ENCODE assay signal across 12 mouse cellular contexts in the genomic region with DNA sequence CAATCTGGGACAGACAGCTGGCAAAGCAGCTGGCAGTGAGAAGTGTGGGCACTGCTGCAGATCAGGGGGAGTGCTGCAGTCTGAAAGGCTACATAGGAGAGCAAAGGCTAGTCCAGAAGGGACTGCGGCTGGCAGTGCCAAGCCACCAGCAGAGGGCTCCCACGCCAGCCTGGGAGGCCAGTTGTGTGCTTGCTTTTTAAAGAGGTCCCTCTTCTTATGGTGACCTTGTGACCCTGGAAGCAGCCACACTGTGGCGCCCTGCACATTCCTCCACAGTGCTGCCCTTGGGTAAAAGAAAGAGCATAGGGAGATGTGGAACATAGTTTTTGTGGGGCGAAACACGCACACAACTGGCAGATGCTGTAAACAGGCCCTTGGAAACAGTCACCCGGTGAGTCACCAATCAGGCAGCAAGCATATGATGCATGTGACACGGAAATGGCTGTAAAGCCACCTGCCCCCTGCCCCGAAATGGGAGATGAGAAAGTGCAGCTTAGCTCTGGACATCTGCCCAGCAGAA. TPM values are rescaled to one million over a fixed set of nuclear protein-coding genes. Genes with fewer than 3 reads are reported as not detected.
DNase-seq lines count a peak whose midpoint lies in the region; ATAC-seq and TF ChIP-seq lines count a peak whose summit lies in the region.
"Had no signal": no experiment of that assay in that cellular context is flagged by ENCODE, and none has a peak within 500 bp of the region (broad histone marks: within the 10 kb centered on the region; RNA-seq: fewer than 3 reads in every experiment).

No protein-coding gene starts in this region.

- H3K27ac ChIP-seq in kidney, adult 2 months (ENCODE audit: insufficient read depth, low read depth, low read length) = no peak overlapping the region
- H3K27ac ChIP-seq: lung, embryonic 15.5 days had no signal

- no peaks in the 10 kb centered on the region for H3K36me3 ChIP-seq in kidney, adult 2 months (ENCODE audit: control insufficient read depth, insufficient read depth, low read length)

- 67% methylated on average over 8 of the region's 8 CpGs for WGBS in kidney, adult 2 months

- peak; percentile 30; the same call in 1 of the 2 replicates for TF ChIP-seq CTCF in kidney, adult 2 months (conservative IDR thresholded peaks at IDR 0.05; ENCODE audit: insufficient read depth, insufficient read length, low read depth, low read length)
- peak; percentile 59 for TF ChIP-seq CTCF in brain, embryonic 14.5 days (IDR thresholded peaks at IDR 0.05; ENCODE audit: borderline replicate concordance, extremely low read depth, insufficient read depth, insufficient read length)

- TF ChIP-seq POLR2A in kidney, adult 2 months (IDR thresholded peaks at IDR 0.05; ENCODE audit: low read depth, low read length) = no peak
- TF ChIP-seq POLR2A in brain, embryonic 14.5 days (IDR thresholded peaks at IDR 0.05; ENCODE audit: borderline replicate concordance, extremely low read depth, insufficient read depth, insufficient read length, poor library complexity, severe bottlenecking) = no peak

- peak; percentile 66 for DNase-seq in adrenal gland, adult 2 months
- no peak for DNase-seq in adrenal gland, adult 8-10 months
- no peak for DNase-seq in kidney, adult 2 months
- DNase-seq in kidney, postnatal 25 days = no peak
- DNase-seq in 416B (ENCODE audit: low read depth) = peak; percentile 25
- DNase-seq in brain, embryonic 14.5 days (ENCODE audit: low read depth) = peak; percentile 25
- DNase-seq in lung, postnatal 10 days = no peak
- DNase-seq: B cell, adult 2 months; cerebellum, postnatal 36 days had no signal

- H3K27me3 ChIP-seq in kidney, adult 2 months (replicated peaks; ENCODE audit: control insufficient read depth, insufficient read depth, low read length) = no peaks in the 10 kb centered on the region
- H3K27me3 ChIP-seq: lung, embryonic 15.5 days had no signal

- no peak for ATAC-seq in activated CD4-positive, CD25-positive, alpha-beta regulatory T cell, adult 4 months
- ATAC-seq: forebrain, embryonic 14.5 days had no signal

- H3K4me3 ChIP-seq in kidney, adult 2 months (ENCODE audit: insufficient read depth, low read depth, low read length) = no peak overlapping the region
- H3K4me3 ChIP-seq: lung, embryonic 15.5 days had no signal

- no peaks in the 10 kb centered on the region for H3K4me1 ChIP-seq in kidney, adult 2 months (ENCODE audit: control insufficient read depth, insufficient read depth, low read length)
- H3K4me1 ChIP-seq: lung, embryonic 15.5 days had no signal

RNA-seq across cellular contexts. Expression of gene Adamts7, which starts 41.6 kb away (rescaled TPM):
- 1 to 10 TPM; 2.5 to 6.1 TPM for total RNA-seq in adrenal gland, adult 2 months (2021)
- 10.9 and 12.0 TPM in 2 replicates for polyA plus RNA-seq in adrenal gland, adult 2 months (2012; rRNA removed)
- 1 to 10 TPM; 4.9 to 6.2 (median 5.7) TPM for total RNA-seq in adrenal gland, adult 8-10 months (2022)
- 9.4 and 10.7 TPM in 2 replicates for polyA plus RNA-seq in kidney, adult 2 months (2012; rRNA removed)
- polyA plus RNA-seq in brain, embryonic 14.5 days (2012; rRNA removed) = 35.5 and 43.3 TPM in 2 replicates
- not detected for polyA plus RNA-seq in activated CD4-positive, CD25-positive, alpha-beta regulatory T cell, adult 4 months (2017; shearing (Covaris generic))

Comparison
In these comparisons a context has a peak if more than half of its experiments do, and no peak if none do; other contexts are left out.
1. DNase-seq: peak in adrenal gland, adult 2 months (single experiment), 416B (single experiment) and brain, embryonic 14.5 days (single experiment); none in adrenal gland, adult 8-10 months (single experiment), kidney, adult 2 months (single experiment), kidney, postnatal 25 days (0 of 2) and lung, postnatal 10 days (single experiment).
2. RNA of gene Adamts7, which starts 41.6 kb away (polyA plus RNA-seq): 35.5 to 43.3 TPM in brain, embryonic 14.5 days, 10.9 to 12.0 TPM in adrenal gland, adult 2 months and 9.4 to 10.7 TPM in kidney, adult 2 months; not detected in activated CD4-positive, CD25-positive, alpha-beta regulatory T cell, adult 4 months; every median in the first group is over 10 times any median in the second.